Mouse (Mus musculus): ENCODE data around the gene Dgke.
A peak's percentile ranks its signal among the peaks of the same experiment; 100 is the strongest.

GRCm38 (mm10) chr11:89069303-89069702, 2.7 kb upstream of the Dgke start:
- TF ChIP-seq CTCF (IDR thresholded peaks at IDR 0.05; ENCODE audit: low read depth) (peak; percentile 82), EP300 (IDR thresholded peaks at IDR 0.05; ENCODE audit: low read depth) (no peak)
